Mouse (Mus musculus): ENCODE measurements at regions not wholly inside any gene's neighbourhood (a gene's known extent, or its start where the extent isn't known, plus 50 kb on each side); places are given as distances from the start of the nearest gene placed in this dataset.

DNA sequence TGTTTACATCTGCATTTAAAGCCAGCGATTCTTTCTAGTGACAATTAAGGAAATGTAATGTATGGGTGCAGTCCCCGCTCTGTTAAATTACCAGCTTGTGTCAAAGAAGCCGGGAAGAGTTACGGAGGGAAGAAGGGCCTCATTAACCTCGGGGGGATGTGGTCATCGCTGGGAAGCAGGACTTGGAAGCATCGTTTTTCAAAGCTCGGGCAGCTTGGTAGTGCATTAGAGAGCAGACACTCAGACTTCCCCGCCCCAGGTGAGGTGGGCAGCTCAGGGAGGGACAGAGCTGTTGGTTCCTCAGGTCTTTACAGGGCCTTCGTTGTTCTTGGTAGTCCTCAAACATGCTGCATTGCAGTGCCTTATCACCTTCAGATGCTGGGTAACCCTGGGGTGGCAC lies 236.1 kb upstream of the Zfp64 start:
- TF ChIP-seq GATA1 (IDR thresholded peaks at IDR 0.05; ENCODE audit: borderline replicate concordance, low read length), result no peak
- TF ChIP-seq CTCF (IDR thresholded peaks at IDR 0.05; ENCODE audit: low read depth, low read length), result no peak
- no peak for TF ChIP-seq TAL1 (conservative IDR thresholded peaks at IDR 0.05; ENCODE audit: low read depth, low read length)
- TF ChIP-seq GATA2 (IDR thresholded peaks at IDR 0.05; ENCODE audit: borderline replicate concordance, low read depth, low read length), result no peak
